Mouse (Mus musculus) megakaryocyte progenitor cell, adult 5-6 weeks (primary cell): Measurements from ENCODE around the gene Gm49394. TPM values are rescaled to one million over a fixed set of nuclear protein-coding genes. Genes with fewer than 3 reads are reported as not detected.

Source experiments
- ATAC-seq: replicated peaks from 2 replicates; pipeline ENCODE4 v1.8.0; 2016; ENCODE audit warnings: mild to moderate bottlenecking, moderate TSS enrichment, inconsistent platforms; ENCODE audit not compliant: poor library complexity
- total RNA-seq, 2 experiments: library from RNA; stranded (forward) in 1 of 2; stranded (reverse) in 1 of 2; fragments of 157-497, 149-512 nt in 1 of 2; fragments of 200-1000 nt in 1 of 2; gene quantifications; 2 replicates each; pipeline versions ENCODE4 v1.2.3 to v1.2.4; 2015 to 2017

Gm49394 gene
- not detected in 2 replicates for total RNA-seq (2015)
- not detected in 2 replicates for total RNA-seq (2017)

GRCm38 (mm10) chr7:142669751-142670625 is at the start of gene Gm49394:
Gm49394 (minus strand) TSS chr7:142669942.
- no peak for ATAC-seq

- ATAC-seq: peak; percentile 76
Measured at GRCm38 (mm10) chr7:142714783-142715498, 45.2 kb upstream of the Gm49394 start.

GRCm38 (mm10) chr7:142706873-142707272 is 37.1 kb upstream of the Gm49394 start:
- ATAC-seq: no peak

GRCm38 (mm10) chr7:142699334-142699860 is 29.7 kb upstream of the Gm49394 start:
- ATAC-seq: no peak

GRCm38 (mm10) chr7:142678611-142679010 is 8.9 kb upstream of the Gm49394 start:
- ATAC-seq: no peak

- peak; percentile 82 for ATAC-seq
Measured at GRCm38 (mm10) chr7:142675644-142676043, 5.9 kb upstream of the Gm49394 start.

- ATAC-seq: no peak
Measured at GRCm38 (mm10) chr7:142675141-142675540, 5.4 kb upstream of the Gm49394 start.

- ATAC-seq: peak; percentile 61
Measured at GRCm38 (mm10) chr7:142672120-142672519, 2.4 kb upstream of the Gm49394 start.

- ATAC-seq: no peak
Measured at GRCm38 (mm10) chr7:142671067-142671466, 1.3 kb upstream of the Gm49394 start.

- ATAC-seq: no peak
Measured at GRCm38 (mm10) chr7:142668328-142668727, 1.4 kb downstream of the Gm49394 start.

GRCm38 (mm10) chr7:142667521-142667920 is 2.2 kb downstream of the Gm49394 start:
- ATAC-seq: no peak

GRCm38 (mm10) chr7:142666659-142667058 is 3.1 kb downstream of the Gm49394 start, which contains the start of gene Igf2:
Igf2 (minus strand) TSS chr7:142666816.
- ATAC-seq: no peak

- no peak for ATAC-seq
Measured at GRCm38 (mm10) chr7:142666109-142666508, 3.6 kb downstream of the Gm49394 start.

GRCm38 (mm10) chr7:142665364-142665763 is 4.4 kb downstream of the Gm49394 start:
- no peak for ATAC-seq

- ATAC-seq: no peak
Measured at GRCm38 (mm10) chr7:142664465-142665029, 5.2 kb downstream of the Gm49394 start.

- peak; percentile 27; the same call in 1 of the 2 replicates for ATAC-seq
Measured at GRCm38 (mm10) chr7:142663931-142664421, 5.8 kb downstream of the Gm49394 start.

GRCm38 (mm10) chr7:142663151-142663550 is 6.6 kb downstream of the Gm49394 start:
- ATAC-seq: no peak

- ATAC-seq: no peak
Measured at GRCm38 (mm10) chr7:142661811-142662210, 7.9 kb downstream of the Gm49394 start.

- no peak for ATAC-seq
Measured at GRCm38 (mm10) chr7:142661046-142661445, 8.7 kb downstream of the Gm49394 start.

GRCm38 (mm10) chr7:142660651-142660945 is 9.1 kb downstream of the Gm49394 start:
- ATAC-seq: no peak
